Mouse (Mus musculus) regulatory T cell (primary cell): ENCODE measurements around the gene Anapc1.
"Not testable (repeated sequence)": the region's sequence is repeated elsewhere in the genome, so short reads cannot be mapped to it uniquely, and the experiment has no call there.

Source experiments
- in situ Hi-C: fragments of 300-600 bp; cut with MboI, MseI; formaldehyde crosslinking; loops from one replicate; pipeline ENCODE4 v1.15.1; 2025; ENCODE audit warnings: high pct_unique_total_duplicates

The Anapc1 gene

GRCm38 (mm10) chr2:128697566-128697965 lies 10.4 kb upstream of the Anapc1 start:
- in situ Hi-C loops = loop anchor here (5.0 kb wide), 1 partner anchor 125 kb away; no protein-coding TSS in a partner anchor

GRCm38 (mm10) chr2:128697047-128697446 lies 9.9 kb upstream of the Anapc1 start:
- in situ Hi-C loops = loop anchor here (5.0 kb wide), 1 partner anchor 125 kb away; no protein-coding TSS in a partner anchor

GRCm38 (mm10) chr2:128696426-128696825 lies 9.2 kb upstream of the Anapc1 start:
- in situ Hi-C loops = loop anchor here (5.0 kb wide), 1 partner anchor 126 kb away; no protein-coding TSS in a partner anchor

DNA sequence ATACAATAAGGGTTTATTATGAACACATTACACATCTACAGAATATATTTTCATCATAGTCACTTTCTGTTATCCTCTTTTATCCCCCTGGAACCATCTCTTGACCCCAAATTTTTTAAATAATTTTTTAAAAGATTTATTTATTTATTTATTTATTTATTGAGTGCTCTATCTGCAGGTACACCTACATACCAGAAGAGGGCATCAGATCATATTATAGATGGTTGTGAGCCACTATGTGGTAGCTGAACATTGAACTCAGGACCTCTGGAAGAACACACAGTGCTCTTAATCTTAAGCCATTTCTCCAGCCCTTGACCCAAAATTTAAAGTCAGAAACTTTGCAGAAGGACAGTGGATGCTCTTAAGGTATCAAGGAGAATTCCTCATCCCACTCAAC lies 7.4 kb upstream of the Anapc1 start:
- in situ Hi-C loops = no loop called here

- in situ Hi-C loops = not testable (repeated sequence)
Observed at GRCm38 (mm10) chr2:128693828-128694227, 6.6 kb upstream of the Anapc1 start.

GRCm38 (mm10) chr2:128693236-128693635 lies 6.0 kb upstream of the Anapc1 start:
- in situ Hi-C loops = no loop called here

DNA sequence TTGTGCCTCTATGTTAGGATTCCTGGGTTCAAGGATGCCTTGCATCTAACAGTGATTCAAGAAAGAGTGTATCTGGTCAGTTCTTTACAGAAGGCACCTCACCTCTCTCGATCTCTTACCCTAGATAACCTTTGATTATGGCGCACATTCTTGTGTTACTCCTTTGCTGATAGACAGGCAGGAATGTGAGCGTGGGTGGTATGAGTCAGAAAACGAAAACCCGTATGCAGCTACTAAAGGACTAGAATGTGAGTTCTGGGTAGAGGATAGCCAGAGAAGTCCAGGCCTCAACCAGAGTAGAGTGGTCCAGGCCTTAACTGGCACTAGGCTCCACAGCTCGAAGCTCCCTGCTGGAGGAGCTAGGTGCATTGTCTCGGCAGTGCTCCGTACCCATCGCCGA lies 5.6 kb upstream of the Anapc1 start:
- in situ Hi-C loops = no loop called here

DNA sequence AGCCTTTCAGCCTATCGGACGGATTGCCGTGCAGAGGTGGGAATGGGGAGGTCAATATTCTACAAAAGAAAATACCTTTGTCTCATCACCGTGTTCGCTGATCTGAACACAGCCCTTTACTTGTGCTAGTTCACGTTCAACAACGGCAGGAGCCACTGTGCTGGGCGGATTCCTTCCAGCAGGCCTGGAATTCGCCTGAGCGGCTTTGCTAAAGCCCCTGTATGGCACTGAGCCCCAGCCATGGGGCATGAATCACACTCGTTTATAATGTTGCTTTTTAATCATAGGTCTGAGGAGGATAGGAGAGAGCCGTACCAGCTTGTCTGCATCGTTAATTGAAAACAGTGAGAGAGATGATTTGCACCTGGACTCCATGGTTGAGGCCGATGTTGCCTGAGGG lies 5.1 kb upstream of the Anapc1 start:
- in situ Hi-C loops = no loop called here

DNA sequence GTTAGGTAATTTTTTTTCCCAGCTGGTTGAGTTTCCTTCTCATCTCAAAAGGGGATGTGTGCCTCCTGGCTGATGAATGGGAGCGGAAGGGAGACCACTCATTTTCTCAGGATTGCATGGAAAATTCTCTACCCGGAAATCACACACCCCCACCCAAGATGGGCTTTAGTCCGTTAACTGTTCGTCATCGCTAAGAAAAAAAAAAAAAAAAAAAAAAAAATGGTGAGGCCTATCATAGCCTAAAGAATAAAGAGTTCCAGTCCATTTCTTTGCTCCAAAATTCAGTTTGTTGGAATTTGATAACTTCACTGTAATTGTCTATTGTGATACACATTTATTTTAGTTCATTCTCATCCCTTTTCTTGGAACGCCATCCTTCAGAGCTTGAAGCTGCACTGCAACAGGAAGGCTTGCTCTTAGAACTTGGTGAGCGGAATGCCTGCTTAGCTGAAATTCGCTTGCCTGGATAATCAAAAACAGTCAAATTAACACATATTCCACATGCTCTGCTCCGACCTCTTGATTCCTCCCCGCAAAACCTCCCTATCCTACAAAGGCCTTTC lies 448 bp upstream of the Anapc1 start:
- in situ Hi-C loops = loop anchor here (10.0 kb wide), 1 partner anchor 417 kb away; the partner anchor contains the start of gene Polr1b

DNA sequence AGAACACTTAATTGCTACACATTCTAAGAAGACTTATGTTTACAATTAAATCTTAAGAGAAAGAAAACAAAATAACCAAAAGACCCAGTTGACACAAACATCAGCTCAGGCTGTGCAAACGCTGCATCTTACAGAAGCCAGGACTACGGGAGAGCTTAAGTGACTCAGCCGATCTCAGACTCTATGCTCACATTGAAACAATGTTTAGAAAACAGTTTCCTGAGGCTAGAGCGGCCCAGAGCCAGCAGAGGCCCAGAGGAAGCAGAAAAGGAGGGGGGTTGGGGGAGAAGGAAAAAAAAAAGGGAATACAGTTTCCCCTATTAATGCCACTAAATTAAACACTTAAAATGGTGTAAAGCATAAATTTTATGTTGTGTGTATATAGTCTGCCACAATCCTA lies 6.5 kb downstream of the Anapc1 start:
- in situ Hi-C loops = loop anchor here (10.0 kb wide), 1 partner anchor 424 kb away; the partner anchor contains the start of gene Polr1b

DNA sequence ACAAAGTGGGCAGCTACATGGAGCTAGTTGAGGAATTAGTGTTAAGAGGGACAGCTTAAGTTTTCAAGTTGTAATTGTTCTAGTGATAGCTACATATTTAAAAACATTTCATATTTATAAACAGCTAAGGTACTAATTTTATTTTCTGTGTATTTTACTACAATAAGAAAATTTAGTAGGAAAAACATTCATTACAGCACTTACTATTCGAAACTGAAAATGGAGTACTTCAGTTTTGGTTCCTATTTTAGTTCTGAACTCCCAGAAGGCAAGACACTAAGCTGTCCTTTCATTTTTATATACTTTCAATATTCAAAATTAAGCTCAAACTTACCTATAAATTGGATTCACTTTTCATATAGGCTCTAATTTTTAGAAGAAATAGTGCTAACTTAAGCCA lies 66.6 kb downstream of the Anapc1 start:
- in situ Hi-C loops = no loop called here

- in situ Hi-C loops = no loop called here
Observed at GRCm38 (mm10) chr2:128615366-128615765, 71.8 kb downstream of the Anapc1 start.

DNA sequence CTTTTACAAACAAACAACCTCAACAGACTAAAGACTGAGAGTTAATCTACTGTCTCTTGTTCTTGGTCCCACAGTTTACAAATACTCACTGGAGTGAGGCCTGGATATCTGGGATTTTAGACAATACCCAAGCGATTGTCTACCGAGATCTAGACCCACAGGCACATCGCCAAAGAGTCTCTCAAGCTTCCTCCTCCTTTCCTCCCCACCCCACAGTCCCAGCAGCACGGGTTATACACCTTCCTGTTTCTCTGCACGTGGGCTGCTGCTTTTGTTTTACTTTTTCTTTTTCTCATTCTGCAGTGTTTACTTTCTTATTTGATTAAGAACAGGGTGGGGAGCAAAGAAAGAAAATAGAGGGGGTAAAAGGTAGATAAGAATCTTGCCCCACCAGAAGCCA lies 73.8 kb downstream of the Anapc1 start:
- in situ Hi-C loops = no loop called here

DNA sequence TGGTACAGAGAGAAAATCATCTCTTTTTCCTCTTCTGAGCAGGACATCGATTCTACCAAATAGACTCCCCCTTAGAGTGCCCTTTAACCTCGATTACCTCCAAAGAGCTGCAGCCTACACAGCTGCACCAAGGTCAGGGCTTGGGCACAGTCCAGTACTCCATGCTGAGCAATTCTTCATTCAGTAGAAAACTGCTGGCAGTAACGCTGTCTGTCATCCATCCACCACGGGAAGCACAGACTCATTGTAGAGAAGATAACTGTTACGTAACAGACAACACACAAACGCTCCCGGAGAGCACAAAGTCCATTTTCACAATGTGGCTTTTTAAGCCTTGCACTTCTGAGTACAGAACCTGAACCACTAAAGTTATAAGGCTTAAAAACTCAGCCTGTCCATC lies 74.9 kb downstream of the Anapc1 start:
- in situ Hi-C loops = no loop called here

DNA sequence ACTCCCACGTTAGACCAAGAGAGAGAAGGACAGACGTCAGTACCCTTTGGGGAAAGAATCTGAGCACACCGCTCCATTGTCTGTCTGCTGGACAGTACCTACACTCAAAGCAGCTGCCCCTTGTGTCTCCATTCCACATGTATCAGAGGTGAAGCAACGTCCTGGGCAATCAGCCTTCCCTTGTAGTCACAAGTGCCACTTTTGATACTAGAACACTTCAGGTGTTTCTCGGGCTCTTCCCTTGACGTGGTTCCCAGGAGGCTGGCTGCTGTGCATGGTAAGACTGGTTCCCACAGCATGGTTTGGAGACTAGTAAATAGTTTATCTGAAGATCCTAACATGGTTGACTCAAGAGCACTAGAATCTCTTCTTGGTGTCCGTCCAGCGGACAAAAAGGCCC lies 76.0 kb downstream of the Anapc1 start:
- in situ Hi-C loops = no loop called here

DNA sequence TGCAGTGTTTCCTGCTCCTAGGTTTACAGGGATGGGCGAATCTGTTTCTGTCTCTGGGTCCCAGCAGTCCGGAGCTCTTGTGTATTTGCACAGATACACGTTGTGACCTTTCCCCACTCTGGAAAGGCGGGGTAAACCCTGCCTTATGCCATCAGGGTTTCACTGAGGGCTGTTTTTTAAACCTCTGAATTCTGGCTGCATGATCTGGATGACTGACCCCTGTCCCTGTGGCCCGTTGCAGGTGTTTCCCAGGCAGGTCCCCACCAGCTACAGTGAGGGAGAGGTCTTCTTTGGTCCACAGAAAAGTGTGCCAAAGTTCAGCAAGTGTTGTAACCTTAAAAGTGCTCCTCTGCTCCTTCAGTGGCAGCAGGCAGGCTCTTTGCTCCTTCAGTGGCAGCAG lies 77.9 kb downstream of the Anapc1 start:
- in situ Hi-C loops = no loop called here

GRCm38 (mm10) chr2:128601534-128601933 lies 85.7 kb downstream of the Anapc1 start:
- in situ Hi-C loops = no loop called here

DNA sequence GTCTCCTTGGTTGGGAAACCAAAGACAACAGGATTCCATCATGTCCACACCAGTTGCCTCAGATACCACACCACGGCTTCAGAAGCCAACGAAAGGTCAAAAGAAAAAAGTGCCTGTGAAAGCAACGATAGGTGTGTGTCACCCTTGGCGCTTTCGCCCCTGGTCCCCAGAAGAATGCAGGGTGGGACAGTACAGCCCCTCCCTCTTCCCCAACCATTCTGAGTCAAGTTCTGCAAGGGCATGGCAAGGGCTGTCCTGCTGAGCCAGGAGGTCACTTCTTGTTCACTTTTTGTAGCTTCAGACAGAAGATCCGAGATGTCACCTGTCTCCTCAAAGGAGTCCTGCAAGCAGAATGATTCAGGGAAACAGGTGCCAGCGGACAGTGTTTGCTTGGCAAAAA lies 94.9 kb downstream of the Anapc1 start:
- in situ Hi-C loops = no loop called here

DNA sequence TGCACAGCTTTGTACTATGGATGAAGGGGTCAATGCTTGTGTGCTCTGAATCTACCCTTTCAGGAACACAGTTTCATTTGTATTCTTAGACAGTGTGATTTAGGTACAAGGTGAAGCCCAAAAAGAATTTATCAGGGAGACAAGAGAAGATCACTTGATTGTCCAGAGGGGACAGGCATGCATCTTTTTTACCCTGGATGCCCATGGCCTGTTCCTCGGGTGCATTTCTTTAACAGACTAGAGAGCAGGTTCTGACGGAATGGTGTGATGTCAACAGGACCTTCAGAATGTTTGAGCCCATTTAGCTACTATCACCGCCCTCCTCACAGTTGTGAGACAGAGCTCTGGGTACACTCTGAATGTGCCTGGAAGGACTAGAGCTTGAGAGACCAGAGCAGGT lies 96.3 kb downstream of the Anapc1 start, which contains the start of gene Spdye4c:
TSS of gene Spdye4c (plus strand) at position 301 of the 400 bp plus-strand sequence.
- in situ Hi-C loops = no loop called here

DNA sequence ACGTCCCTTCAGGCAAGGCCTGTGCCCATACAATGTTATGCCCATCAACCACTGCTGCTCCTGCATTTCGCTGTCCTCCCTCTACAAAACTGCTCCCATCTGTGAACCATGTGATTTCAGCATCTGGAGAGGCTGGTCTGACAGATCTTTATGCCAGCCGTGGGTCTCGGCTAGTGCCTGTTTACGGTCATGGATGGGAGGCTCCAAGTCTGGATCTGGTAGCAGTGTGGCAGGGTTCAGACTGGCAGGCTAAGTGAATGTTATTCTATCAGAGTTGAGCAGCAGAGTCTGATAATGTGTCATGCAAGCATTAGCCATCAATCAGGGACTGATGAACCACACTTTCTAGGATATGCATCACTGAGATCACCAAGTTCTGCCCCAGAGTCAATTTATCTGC lies 104.3 kb downstream of the Anapc1 start:
- in situ Hi-C loops = no loop called here

DNA sequence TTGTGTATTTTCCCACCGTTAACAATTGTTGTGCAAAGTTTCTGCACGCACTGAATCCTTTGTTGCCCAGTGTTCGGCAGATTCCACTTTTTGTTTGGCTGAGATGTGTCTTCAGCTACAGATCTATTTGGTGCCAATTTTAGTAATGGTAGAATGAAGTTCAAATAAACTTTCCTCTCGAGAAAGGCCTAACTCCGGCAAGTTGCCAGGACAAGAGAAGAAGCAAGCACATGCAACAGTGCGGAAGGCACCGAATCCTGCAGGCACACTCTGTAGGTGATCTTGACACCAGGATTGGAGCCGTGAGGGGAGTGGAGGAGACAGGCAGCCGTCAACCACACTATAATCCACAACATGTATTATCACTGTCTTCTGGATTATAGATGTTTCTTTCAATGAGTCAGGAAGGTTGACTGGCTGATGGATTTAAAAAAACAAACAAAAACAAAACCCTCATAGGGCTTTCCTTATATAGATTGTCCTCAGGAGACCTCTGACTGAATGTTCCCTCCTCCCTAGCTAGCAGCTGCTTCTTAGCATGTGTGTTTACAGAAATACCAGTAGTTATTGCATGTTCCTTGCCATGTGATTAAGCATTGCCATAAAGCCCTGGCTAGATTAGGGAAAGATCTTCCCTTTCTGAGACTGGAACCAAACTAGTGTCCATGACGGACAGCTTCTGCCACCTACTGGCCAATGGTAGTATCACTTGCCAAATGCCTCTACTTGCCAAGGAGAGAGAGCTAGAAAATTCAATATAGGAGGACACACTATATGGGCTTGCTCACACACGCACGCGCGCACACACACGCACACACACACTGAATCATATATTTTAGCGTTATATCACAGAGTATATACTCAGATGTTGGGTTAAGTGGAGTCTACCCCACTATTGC lies 114.2 kb downstream of the Anapc1 start:
- in situ Hi-C loops = loop anchor here (10.0 kb wide), 2 partner anchors 168 to 688 kb away; no protein-coding TSS in a partner anchor

GRCm38 (mm10) chr2:128571001-128571400 lies 116.2 kb downstream of the Anapc1 start:
- in situ Hi-C loops = loop anchor here (10.0 kb wide), 2 partner anchors 166 to 686 kb away; no protein-coding TSS in a partner anchor

- in situ Hi-C loops = no loop called here
Observed at GRCm38 (mm10) chr2:128568490-128568889, 118.7 kb downstream of the Anapc1 start.
